Mouse (Mus musculus): ENCODE data around the gene 4930453N24Rik. TPM values are rescaled to one million over a fixed set of nuclear protein-coding genes. Genes with fewer than 3 reads are reported as not detected.

4930453N24Rik gene
- 10 to 100 TPM; 27.7 to 31.7 TPM for total RNA-seq (2021)
- long read RNA-seq, experiment 1, full-length matches to known transcripts = 32 of 35 reads
- long read RNA-seq, experiment 1, partial matches to known transcripts = 0 of 35 reads
- long read RNA-seq, experiment 1, other reads (novel, unspliced or antisense) = 3 of 35 reads
- long read RNA-seq, experiment 2, full-length matches to known transcripts = 6 of 10 reads
- long read RNA-seq, experiment 2, partial matches to known transcripts = 0 of 10 reads
- long read RNA-seq, experiment 2, other reads (novel, unspliced or antisense) = 4 of 10 reads

- DNase-seq = peak; percentile 89 to 91
Observed at GRCm38 (mm10) chr16:64770521-64771430, at the start of gene 4930453N24Rik. TSS of gene 4930453N24Rik (minus strand) at chr16:64771161.

DNA sequence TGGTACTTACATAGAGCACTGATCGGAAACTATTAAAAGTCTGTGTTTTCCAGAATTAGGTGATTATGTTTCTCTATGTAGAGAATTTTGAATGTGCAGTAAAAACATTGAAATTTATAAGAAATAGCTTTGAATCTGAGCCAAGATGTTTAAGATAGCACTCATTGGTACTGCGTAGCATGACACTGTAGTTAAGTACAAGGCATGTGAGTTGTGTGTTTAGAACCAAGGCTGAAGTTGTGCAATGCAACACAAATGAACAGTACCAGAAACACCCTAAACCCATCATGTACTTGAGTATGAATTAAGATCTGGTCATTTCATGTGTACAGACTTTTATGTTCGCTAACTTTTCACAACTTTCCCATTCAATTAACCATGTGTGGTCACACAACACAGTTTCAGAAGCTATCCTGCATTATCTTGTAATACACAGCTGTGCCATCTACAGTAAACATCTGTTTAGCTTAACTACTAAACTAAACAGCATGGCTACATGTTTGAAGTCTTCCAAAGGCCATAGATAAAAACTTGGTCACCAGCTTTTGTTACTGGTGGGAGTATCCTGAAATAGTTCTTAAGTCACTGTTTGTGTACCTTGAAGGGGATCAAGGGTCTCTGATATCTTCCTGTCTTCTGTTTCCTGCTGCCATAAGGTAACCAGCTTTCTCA lies 46.3 kb upstream of the 4930453N24Rik start:
- DNase-seq = no peak

- DNase-seq = no peak
Observed at GRCm38 (mm10) chr16:64803041-64803440, 32.1 kb upstream of the 4930453N24Rik start.

GRCm38 (mm10) chr16:64801638-64802037 lies 30.7 kb upstream of the 4930453N24Rik start:
- no peak for DNase-seq

GRCm38 (mm10) chr16:64800393-64800792 lies 29.4 kb upstream of the 4930453N24Rik start:
- DNase-seq = no peak

DNA sequence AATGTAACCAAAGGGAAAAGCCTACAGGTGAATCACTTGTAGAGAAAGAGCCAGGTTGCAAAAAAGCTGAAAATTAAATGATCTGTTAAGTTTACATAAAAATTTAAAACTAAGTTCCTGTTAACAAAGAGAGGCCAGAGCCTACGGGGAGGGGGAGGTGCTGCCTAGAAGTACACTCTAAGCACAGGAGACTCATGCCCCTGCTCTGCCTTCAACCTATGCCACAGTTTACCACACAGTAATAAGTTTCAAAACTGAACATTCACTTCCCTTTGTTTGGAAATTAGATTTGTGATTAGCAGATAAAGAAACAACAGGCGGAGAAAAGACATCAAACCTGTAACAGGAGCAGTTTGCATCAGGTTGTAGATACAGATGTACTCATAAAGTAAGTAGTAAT lies 23.8 kb upstream of the 4930453N24Rik start:
- no peak for DNase-seq

DNA sequence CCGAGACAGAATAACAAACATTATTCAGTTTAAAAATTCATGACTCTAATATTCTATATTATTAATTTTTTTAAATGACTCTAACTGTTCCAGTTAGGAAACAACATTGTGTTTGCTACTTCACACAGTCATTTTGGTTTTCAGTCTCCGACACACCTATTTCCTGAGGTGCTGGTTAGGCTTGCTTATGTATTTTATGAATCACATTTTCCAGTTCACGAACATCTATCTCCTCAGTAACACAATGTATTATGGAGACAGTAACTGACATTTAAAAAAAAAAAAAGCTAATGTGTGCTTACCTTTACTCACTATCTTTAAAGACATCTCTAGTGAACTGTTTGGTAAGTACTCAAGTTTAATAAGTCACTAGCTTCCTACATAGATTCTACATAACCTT lies 18.7 kb upstream of the 4930453N24Rik start:
- no peak for DNase-seq

DNA sequence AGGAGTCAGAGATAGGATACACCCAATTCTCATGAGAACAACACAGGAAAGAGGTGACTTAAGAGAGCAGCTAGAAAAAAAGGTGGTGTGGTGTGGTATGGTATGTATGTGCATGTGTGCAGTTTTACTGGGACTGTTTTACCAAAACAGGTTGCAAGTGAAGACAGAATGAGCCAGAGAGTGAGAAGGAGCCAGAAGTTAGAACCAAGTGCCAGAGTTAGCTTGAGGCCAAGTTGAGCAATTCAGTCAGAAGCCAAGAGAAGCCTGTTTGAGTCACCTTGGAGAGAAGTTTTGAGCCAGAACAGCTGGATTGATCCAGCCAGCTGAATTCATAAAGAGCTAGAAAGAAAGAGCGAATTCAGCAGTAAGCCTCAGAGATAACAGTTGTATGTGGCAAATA lies 4.6 kb upstream of the 4930453N24Rik start:
- peak; percentile 8 to 12 for DNase-seq

- DNase-seq = no peak
Observed at GRCm38 (mm10) chr16:64771431-64771818, 464 bp upstream of the 4930453N24Rik start.

- no peak for DNase-seq
Observed at GRCm38 (mm10) chr16:64766696-64767300, 4.2 kb downstream of the 4930453N24Rik start.

DNA sequence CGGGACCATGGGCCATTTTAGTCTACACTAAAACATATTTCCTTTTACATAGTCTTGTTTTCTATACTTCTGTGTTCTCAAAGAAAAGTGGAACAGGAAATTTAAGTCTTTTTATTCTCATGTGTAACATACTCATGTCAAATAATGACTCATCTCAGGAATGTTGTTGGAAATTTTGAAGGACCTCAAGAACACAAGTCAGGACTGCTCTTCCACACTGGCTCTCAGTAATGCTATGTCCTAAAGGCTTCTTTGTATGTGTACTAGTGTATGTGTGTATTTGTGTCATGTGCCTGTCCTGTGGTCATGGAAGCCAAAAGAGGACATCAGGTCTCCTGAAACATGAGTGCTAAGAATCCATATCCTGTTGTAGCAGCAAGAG lies 11.7 kb downstream of the 4930453N24Rik start:
- no peak for DNase-seq

- DNase-seq = no peak
Observed at GRCm38 (mm10) chr16:64758561-64759244, 12.3 kb downstream of the 4930453N24Rik start.

GRCm38 (mm10) chr16:64757666-64758400 lies 13.1 kb downstream of the 4930453N24Rik start:
- DNase-seq = no peak

DNA sequence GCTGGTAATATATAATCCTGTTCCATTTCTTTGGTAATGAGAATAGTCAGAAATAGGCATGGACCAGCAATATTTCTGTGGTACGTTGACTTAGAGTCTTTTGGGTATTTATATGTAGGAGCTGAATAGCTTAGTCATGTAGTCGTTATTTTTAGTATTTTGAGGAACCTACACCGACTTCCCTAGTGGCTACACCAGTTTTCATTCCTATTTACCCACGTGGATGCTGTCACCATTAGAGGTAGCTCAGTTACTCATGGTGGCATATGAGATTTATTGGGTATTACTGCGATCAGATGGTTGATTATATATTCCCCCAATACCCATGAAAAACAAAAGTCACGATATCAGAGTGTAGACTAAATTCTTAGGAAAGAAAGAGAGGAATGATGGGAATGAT lies 14.6 kb downstream of the 4930453N24Rik start:
- DNase-seq = no peak

- DNase-seq = peak; percentile 2 to 36
Observed at GRCm38 (mm10) chr16:64754743-64755139, 16.2 kb downstream of the 4930453N24Rik start.

- no peak for DNase-seq
Observed at GRCm38 (mm10) chr16:64753990-64754742, 16.8 kb downstream of the 4930453N24Rik start.

DNA sequence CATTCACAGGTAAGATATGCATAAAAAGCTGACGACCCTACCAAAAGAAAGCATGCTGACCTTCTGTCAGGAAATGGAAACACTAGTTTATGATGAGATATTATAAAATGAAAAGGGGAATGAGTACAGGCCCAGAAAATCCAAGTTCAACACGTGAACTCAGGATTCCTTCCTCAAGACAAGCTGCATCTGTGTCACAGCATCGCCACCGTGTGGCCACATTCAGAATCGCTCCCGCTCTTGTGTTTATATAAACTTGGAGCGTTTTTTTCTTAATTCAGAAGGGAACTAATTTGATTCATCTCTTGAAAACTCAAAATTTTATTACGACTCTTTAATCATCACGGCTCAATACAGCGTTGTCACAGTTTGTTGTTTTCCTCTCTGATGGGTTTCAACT lies 22.7 kb downstream of the 4930453N24Rik start:
- peak; percentile 63 to 69 for DNase-seq

- no peak for DNase-seq
Observed at GRCm38 (mm10) chr16:64745089-64745488, 25.9 kb downstream of the 4930453N24Rik start.

DNA sequence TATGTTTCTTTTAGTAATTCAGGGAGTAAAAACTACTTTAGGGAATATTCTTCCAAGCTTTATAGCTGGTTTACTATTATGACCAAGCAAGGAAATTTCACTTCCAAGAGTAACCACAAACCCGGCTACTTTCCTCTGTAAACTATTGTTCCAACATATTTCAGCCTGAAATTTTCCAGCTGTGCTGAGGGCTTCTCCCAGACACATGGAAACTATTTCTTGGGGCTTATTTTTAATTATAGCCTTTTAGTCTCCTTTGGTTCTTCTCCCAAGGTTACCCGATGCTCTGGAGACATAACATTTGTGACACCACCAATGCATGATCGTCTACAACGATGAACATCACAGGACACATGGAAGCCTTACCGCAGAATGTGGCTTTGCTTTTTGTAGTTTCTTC lies 33.7 kb downstream of the 4930453N24Rik start:
- DNase-seq = no peak
